Mouse (Mus musculus): ENCODE results near the gene Gosr2.

DNA sequence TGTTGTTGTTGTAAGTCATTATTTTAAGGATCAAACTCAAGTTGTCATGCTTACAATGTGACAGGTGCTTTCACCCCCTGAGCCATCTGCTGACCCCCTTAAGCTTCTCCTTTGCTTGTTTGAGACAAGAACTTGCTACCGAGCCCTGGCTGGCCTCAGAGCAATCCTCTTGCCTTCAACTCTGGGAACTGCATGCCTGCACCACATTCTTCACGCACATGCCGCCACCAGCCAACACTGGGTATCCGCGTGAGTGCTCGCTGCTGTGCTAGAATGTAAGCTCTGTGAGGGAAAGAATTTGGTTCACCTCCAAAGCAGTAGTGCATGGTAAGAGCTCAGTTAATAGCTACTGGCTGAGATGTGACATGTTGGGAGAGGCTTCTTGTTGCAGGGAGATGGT lies 61.4 kb downstream of the Gosr2 start:
- TF ChIP-seq CTCF (IDR thresholded peaks at IDR 0.05; ENCODE audit: extremely low read depth, insufficient read depth, low read length), result no peak
- no peak for TF ChIP-seq POLR2A (IDR thresholded peaks at IDR 0.05; ENCODE audit: extremely low read depth, insufficient read depth, low read length)

Data from cortical plate, adult 2 months (tissue).